Mouse (Mus musculus) bone marrow, adult 2 months (tissue): ENCODE measurements around the gene Ms4a6d.

Experiments
- CTCF ChIP-seq: fragments of 200-500 bp; IDR thresholded peaks from 2 replicates; pipeline ENCODE4 v1.5.1; 2011; ENCODE audit warnings: low read length, control low read depth; ENCODE audit not compliant: control insufficient read depth, insufficient read depth
- POLR2A ChIP-seq: fragments of 200-500 bp; IDR thresholded peaks from 2 replicates; pipeline ENCODE4 v1.6.1; 2011; ENCODE audit warnings: low read depth, mild to moderate bottlenecking, control low read depth, low read length, borderline replicate concordance; ENCODE audit not compliant: control insufficient read depth

DNA sequence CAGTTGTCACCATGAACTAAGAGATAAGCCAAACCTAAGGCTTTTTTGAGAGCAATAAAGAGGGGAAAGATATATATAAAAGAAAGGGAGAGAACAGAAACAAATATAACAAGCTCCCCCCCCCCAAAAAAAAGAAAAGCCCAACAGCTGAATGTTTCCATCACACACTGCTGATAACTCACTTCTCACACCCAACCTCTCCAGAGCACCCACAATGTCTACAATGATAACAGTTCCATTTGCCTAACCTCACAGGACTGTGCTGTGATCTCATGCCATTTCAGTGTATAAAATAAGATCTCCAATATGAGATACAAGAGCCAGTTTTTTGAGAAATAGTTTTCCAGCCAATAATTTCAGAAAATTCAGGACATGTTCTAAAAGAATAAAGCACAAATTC, 13.3 kb upstream of the Ms4a6d start:
- TF ChIP-seq POLR2A (no peak), CTCF (no peak)
